Mouse (Mus musculus) left cerebral cortex, adult 2 months (tissue): Measurements from ENCODE around the gene Bud23. TPM values are rescaled to one million over a fixed set of nuclear protein-coding genes. Genes with fewer than 3 reads are reported as not detected.

Experiments
- DNase-seq, 2 experiments: peaks; one replicate each; pipeline ENCODE4 v3.0.0; 2021 to 2022; ENCODE audit warnings: low spot score in 2 of 2, mixed read lengths in 1 of 2; ENCODE audit errors: extremely low spot score in 1 of 2
- H3K27ac ChIP-seq: fragments of 200-600 bp; 2 replicates; pipeline ENCODE4 v1.8.1; 2022
- H3K4me3 ChIP-seq: fragments of 200-600 bp; 2 replicates; pipeline ENCODE4 v1.8.1; 2022
- CTCF ChIP-seq: fragments of 200-600 bp; IDR thresholded peaks from 2 replicates; pipeline ENCODE4 v1.8.1; 2022; ENCODE audit warnings: antibody characterized with exemption, mild to moderate bottlenecking, moderate library complexity
- intact Hi-C: fragments of 180-260 bp; cut with DNase I; formaldehyde crosslinking; loops from one replicate; pipeline ENCODE4 v1.15.1; 2025
- total RNA-seq, 2 experiments: library from RNA; stranded (reverse); gene quantifications; 2 replicates each; pipeline ENCODE4 v1.2.3; 2021

Bud23 gene
- total RNA-seq, 2 experiments from 2014 or later: 53.4 to 57.3 TPM

GRCm38 (mm10) chr5:135035608-135036359 lies 29.0 kb downstream of the Bud23 start:
- no peak overlapping the region for H3K4me3 ChIP-seq
- peak; percentile 49 to 71 for DNase-seq
- intact Hi-C loops: no loop called here
- peak overlapping the region; percentile 91 for H3K27ac ChIP-seq
- TF ChIP-seq CTCF: peak; percentile 5

- no peak for DNase-seq
- H3K27ac ChIP-seq: no peak overlapping the region
- TF ChIP-seq CTCF: peak; percentile 55
- no peak overlapping the region for H3K4me3 ChIP-seq
- intact Hi-C loops: no loop called here
Observed at GRCm38 (mm10) chr5:135034593-135034992, 30.2 kb downstream of the Bud23 start.

GRCm38 (mm10) chr5:135032581-135032980 lies 32.2 kb downstream of the Bud23 start:
- intact Hi-C loops: no loop called here
- no peak overlapping the region for H3K27ac ChIP-seq
- TF ChIP-seq CTCF: no peak
- H3K4me3 ChIP-seq: no peak overlapping the region
- no peak for DNase-seq

GRCm38 (mm10) chr5:135029007-135029854 lies 35.5 kb downstream of the Bud23 start:
- DNase-seq: peak; percentile 60 to 79
- no peak for TF ChIP-seq CTCF
- Histone ChIP-seq H3K4me3 (peak overlapping the region; percentile 23; the same call in 1 of the 2 replicates), H3K27ac (peak overlapping the region; percentile 80)
- intact Hi-C loops: no loop called here

- Histone ChIP-seq H3K4me3 (peak overlapping the region; percentile 85), H3K27ac (peak overlapping the region; percentile 89)
- intact Hi-C loops: loop anchor here (1.0 kb wide), 1 partner anchor 14 kb away; no protein-coding TSS in a partner anchor
- DNase-seq: peak in 1 of 2 experiments; percentile 64
- TF ChIP-seq CTCF: peak; percentile 24
Observed at GRCm38 (mm10) chr5:135025899-135026298, 38.9 kb downstream of the Bud23 start.

GRCm38 (mm10) chr5:135024665-135025224 lies 40.0 kb downstream of the Bud23 start:
- no peak for DNase-seq
- no peak for TF ChIP-seq CTCF
- Histone ChIP-seq H3K4me3 (peak overlapping the region; percentile 85), H3K27ac (peak overlapping the region; percentile 89)
- intact Hi-C loops: no loop called here

- no peak; the same call in 1 of the 2 replicates for TF ChIP-seq CTCF
- peak within 1 kb of the TSS; percentile 85 for H3K4me3 ChIP-seq
- intact Hi-C loops: no loop called here
- peak; percentile 87 to 89 for DNase-seq
- H3K27ac ChIP-seq: peak within 1 kb of the TSS; percentile 86
Observed at GRCm38 (mm10) chr5:135023344-135024173, 41.2 kb downstream of the Bud23 start, which contains the start of gene Stx1a. TSS of gene Stx1a (plus strand) at chr5:135023482.

GRCm38 (mm10) chr5:135021814-135022213 lies 42.9 kb downstream of the Bud23 start:
- H3K27ac ChIP-seq: no peak overlapping the region
- no peak for TF ChIP-seq CTCF
- intact Hi-C loops: no loop called here
- no peak for DNase-seq
- H3K4me3 ChIP-seq: no peak overlapping the region

GRCm38 (mm10) chr5:135016224-135016759 lies 48.5 kb downstream of the Bud23 start:
- intact Hi-C loops: loop anchor here (5.0 to 10.0 kb wide), 2 partner anchors 46 to 269 kb away; partner anchors contain the start of genes Bud23 and Dnajc30
- DNase-seq: no peak
- TF ChIP-seq CTCF: peak; percentile 49
- Histone ChIP-seq H3K27ac (no peak overlapping the region), H3K4me3 (no peak overlapping the region)

- no peak; the same call in none of the 2 replicates for TF ChIP-seq CTCF
- peak; percentile 86 to 93 for DNase-seq
- Histone ChIP-seq H3K27ac (no peak overlapping the region), H3K4me3 (no peak overlapping the region)
- intact Hi-C loops: loop anchor here (5.0 to 10.0 kb wide), 2 partner anchors 47 to 269 kb away; partner anchors contain the start of genes Bud23 and Dnajc30
Observed at GRCm38 (mm10) chr5:135015497-135015896, 49.3 kb downstream of the Bud23 start.
